Mouse (Mus musculus): ENCODE results near the gene Plagl1. TPM values are rescaled to one million over a fixed set of nuclear protein-coding genes. Genes with fewer than 3 reads are reported as not detected.

The Plagl1 gene
- polyA plus RNA-seq, 1 experiment from 2014 or later, result 98.9 TPM

DNA sequence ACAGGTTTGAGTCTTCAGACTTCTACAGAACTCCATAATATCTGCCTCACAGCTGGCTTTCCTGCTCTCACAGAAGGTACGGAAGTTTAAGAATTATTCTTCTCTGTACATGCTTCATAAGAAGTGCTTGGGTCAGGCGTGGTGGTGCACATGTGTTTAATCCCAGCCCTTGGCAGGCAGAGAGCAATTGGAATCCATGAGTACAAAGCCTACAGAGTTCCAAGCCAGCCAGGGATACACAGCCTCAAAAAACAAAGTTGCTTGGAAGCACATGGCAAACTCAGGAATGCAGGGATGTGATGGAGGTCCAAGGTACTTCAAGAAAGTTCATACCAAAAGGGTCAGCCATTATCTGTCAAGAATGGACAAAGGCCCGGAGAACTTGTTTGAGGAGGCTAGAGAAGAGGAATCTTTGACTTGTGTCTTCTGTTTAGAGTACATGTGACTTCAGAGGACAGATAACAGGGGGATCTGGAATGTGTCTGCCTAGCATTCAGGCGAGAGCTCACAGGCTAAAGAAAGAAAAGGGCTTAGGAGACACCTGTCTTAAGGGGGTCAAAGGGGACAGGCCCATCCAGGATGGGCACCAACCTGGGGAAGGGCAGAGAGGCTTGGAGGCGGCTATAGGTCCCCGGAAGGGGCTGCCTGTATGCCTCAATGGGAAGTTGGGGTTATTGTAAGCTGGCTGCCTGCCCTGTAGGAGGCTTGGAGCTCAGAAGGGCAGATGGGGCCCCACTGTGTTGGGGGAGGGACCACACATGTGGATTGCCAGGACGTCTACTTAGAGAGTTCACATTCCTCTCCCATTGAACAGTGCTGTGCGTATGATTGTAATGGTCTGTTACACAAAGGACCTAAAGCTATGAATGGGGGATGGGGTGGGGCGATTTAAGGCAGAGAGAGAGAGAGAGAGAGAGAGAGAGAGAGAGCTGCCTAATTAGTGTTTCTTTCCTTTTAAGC lies 56.7 kb downstream of the Plagl1 start:
- H3K27ac ChIP-seq (ENCODE audit: low read depth, low read length), result peak overlapping the region; percentile 37
- DNase-seq (ENCODE audit: low spot score) (peak; percentile 67), ATAC-seq (ENCODE audit: low FRiP score) (peak; percentile 83)
- H3K9ac ChIP-seq (ENCODE audit: low read depth, low read length), result no peak overlapping the region
- H3K36me3 ChIP-seq (ENCODE audit: control insufficient read depth, insufficient read depth, low read length), result no peaks in the 10 kb centered on the region
- no peak overlapping the region for H3K4me2 ChIP-seq (replicated peaks; ENCODE audit: low read depth, low read length)
- peaks cover 16% of the 10 kb centered on the region; the same call in 1 of the 2 replicates for H3K4me1 ChIP-seq (replicated peaks; ENCODE audit: control insufficient read depth, insufficient read depth, low read length)
- no peak overlapping the region for H3K4me3 ChIP-seq (ENCODE audit: low read depth, low read length)
- WGBS, result 28% methylated on average over 9 of the region's 9 CpGs
- H3K27me3 ChIP-seq (ENCODE audit: control insufficient read depth, insufficient read depth, low read length), result no peaks in the 10 kb centered on the region
- H3K9me3 ChIP-seq (ENCODE audit: control insufficient read depth, low read length), result no peaks in the 10 kb centered on the region

DNA sequence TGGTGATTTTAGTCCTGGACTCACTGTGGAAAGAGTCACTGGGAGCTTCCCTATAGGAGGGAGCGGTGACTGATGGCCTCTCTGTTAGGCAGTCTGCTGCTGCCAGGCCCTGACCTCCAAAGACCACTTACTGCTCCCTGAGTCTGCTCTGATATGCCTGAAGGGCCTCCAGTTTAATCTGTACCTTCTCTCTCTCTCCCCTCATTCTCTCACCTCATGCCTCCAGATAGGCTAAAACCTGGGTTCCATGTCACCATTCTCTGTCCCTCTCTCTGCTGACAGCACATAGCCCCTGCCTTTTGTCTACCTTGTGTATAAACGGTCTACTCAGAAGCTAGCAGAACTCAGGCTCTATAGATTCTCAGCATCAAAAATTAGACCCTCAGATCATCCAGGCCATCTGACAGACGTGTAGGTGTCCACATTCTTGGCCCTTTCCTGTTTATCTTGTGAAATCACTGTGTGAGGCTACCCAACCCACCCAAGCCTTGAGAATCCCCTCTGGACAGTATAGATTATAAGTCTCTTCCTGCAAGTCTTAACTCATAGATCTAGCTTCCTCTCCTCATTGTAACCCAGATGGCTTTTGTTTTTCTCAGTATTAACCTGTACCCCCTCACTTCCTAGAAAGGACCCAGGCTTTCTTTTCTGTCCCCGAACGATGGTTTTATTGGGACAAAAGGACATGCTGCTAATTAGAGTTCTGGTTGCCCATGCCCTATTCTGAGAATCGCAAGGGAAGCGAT lies 57.9 kb downstream of the Plagl1 start:
- H3K4me2 ChIP-seq (replicated peaks; ENCODE audit: low read depth, low read length), result no peak overlapping the region
- no peaks in the 10 kb centered on the region for H3K27me3 ChIP-seq (ENCODE audit: control insufficient read depth, insufficient read depth, low read length)
- peak; percentile 22 for DNase-seq (ENCODE audit: low spot score)
- ATAC-seq (ENCODE audit: low FRiP score), result no peak
- WGBS, result 35% methylated on average over 7 of the region's 7 CpGs
- no peaks in the 10 kb centered on the region for H3K36me3 ChIP-seq (ENCODE audit: control insufficient read depth, insufficient read depth, low read length)
- peak overlapping the region; percentile 68 for H3K27ac ChIP-seq (ENCODE audit: low read depth, low read length)
- H3K9ac ChIP-seq (ENCODE audit: low read depth, low read length), result no peak overlapping the region
- no peak overlapping the region for H3K4me3 ChIP-seq (ENCODE audit: low read depth, low read length)
- no peaks in the 10 kb centered on the region for H3K9me3 ChIP-seq (ENCODE audit: control insufficient read depth, low read length)
- H3K4me1 ChIP-seq (replicated peaks; ENCODE audit: control insufficient read depth, insufficient read depth, low read length), result peaks cover 16% of the 10 kb centered on the region; the same call in 1 of the 2 replicates

DNA sequence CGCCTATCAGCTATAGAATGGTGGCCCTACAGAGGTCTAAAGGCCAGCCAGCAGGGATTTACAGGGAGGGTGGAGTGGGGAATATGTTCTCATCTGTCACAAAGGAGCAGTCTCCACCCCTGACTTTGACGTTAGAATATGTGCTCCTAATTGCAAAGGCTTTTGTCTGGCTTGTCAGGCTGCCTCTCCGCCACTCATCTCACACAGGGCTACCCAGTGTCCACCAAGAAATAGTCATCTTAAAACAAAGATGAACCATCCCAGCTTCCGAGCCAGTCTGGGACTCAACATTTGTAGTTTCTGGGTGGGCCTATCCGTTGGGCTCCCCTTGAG lies 58.4 kb downstream of the Plagl1 start:
- 33% methylated on average over 5 of the region's 5 CpGs for WGBS
- H3K9me3 ChIP-seq (ENCODE audit: control insufficient read depth, low read length), result no peaks in the 10 kb centered on the region
- H3K27me3 ChIP-seq (ENCODE audit: control insufficient read depth, insufficient read depth, low read length), result no peaks in the 10 kb centered on the region
- H3K9ac ChIP-seq (ENCODE audit: low read depth, low read length), result no peak overlapping the region
- no peak overlapping the region for H3K4me2 ChIP-seq (replicated peaks; ENCODE audit: low read depth, low read length)
- ATAC-seq (ENCODE audit: low FRiP score) (peak; percentile 34; the same call in 1 of the 2 replicates), DNase-seq (ENCODE audit: low spot score) (peak; percentile 46)
- H3K4me3 ChIP-seq (ENCODE audit: low read depth, low read length), result no peak overlapping the region
- H3K4me1 ChIP-seq (replicated peaks; ENCODE audit: control insufficient read depth, insufficient read depth, low read length), result peaks cover 13% of the 10 kb centered on the region; the same call in 1 of the 2 replicates
- peak overlapping the region; percentile 68 for H3K27ac ChIP-seq (ENCODE audit: low read depth, low read length)
- H3K36me3 ChIP-seq (ENCODE audit: control insufficient read depth, insufficient read depth, low read length), result no peaks in the 10 kb centered on the region

DNA sequence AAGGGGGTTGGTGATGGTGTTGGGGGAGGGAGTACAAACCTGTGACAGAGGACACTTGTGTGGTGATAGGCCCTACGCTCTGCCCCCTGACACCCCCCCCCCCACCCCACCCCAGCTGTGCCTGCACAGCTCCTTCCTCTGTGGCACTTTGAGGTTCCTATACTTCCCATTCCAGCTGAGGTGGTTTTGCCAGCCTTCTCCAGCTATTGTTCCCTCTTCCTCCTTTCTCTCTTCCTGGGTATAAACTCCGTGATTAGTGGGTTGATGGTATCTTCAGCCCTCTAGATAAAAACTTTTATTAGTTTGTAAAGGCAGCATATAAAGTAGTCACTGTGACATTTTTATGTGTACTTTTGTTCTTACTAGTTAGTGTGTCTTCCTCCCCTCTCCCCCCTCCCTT lies 59.0 kb downstream of the Plagl1 start:
- Histone ChIP-seq H3K36me3 (ENCODE audit: control insufficient read depth, insufficient read depth, low read length) (no peaks in the 10 kb centered on the region), H3K27me3 (ENCODE audit: control insufficient read depth, insufficient read depth, low read length) (no peaks in the 10 kb centered on the region), H3K27ac (ENCODE audit: low read depth, low read length) (peak overlapping the region; percentile 68), H3K9me3 (ENCODE audit: control insufficient read depth, low read length) (no peaks in the 10 kb centered on the region), H3K4me3 (ENCODE audit: low read depth, low read length) (no peak overlapping the region), H3K9ac (ENCODE audit: low read depth, low read length) (no peak overlapping the region), H3K4me1 (replicated peaks; ENCODE audit: control insufficient read depth, insufficient read depth, low read length) (peaks cover 13% of the 10 kb centered on the region; the same call in 1 of the 2 replicates), H3K4me2 (replicated peaks; ENCODE audit: low read depth, low read length) (no peak overlapping the region)
- no peak for DNase-seq (ENCODE audit: low spot score)
- WGBS, result 21% methylated on average over 2 of the region's 2 CpGs
- ATAC-seq (ENCODE audit: low FRiP score), result peak; percentile 9; the same call in 1 of the 2 replicates

DNA sequence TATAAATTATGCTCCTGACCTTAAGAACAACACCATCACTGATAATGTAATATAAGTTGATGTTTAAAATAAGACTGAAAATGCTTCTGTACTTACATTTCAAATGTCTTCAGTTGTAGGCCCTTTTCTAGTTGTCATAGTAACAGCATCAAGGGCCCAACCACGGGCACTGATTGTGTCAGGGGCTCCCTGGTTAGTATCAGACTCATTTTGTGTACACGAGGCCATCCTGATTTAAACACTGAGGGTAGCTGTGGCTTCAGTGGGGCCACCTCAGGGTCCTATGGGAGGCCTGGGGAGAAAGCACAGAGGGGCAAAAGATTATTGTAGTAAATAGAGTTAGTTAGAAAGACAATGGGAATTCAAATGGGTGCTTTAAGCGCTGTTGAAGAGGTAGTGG lies 65.5 kb downstream of the Plagl1 start:
- H3K9me3 ChIP-seq (ENCODE audit: control insufficient read depth, low read length), result no peaks in the 10 kb centered on the region
- no peak overlapping the region for H3K9ac ChIP-seq (ENCODE audit: low read depth, low read length)
- H3K4me1 ChIP-seq (replicated peaks; ENCODE audit: control insufficient read depth, insufficient read depth, low read length), result no peaks in the 10 kb centered on the region
- H3K4me3 ChIP-seq (ENCODE audit: low read depth, low read length), result no peak overlapping the region
- no peak overlapping the region for H3K4me2 ChIP-seq (replicated peaks; ENCODE audit: low read depth, low read length)
- H3K36me3 ChIP-seq (ENCODE audit: control insufficient read depth, insufficient read depth, low read length), result no peaks in the 10 kb centered on the region
- no peak for ATAC-seq (ENCODE audit: low FRiP score)
- no peak for DNase-seq (ENCODE audit: low spot score)
- H3K27me3 ChIP-seq (ENCODE audit: control insufficient read depth, insufficient read depth, low read length), result no peaks in the 10 kb centered on the region
- 63% methylated on average over 3 of the region's 3 CpGs for WGBS
- H3K27ac ChIP-seq (ENCODE audit: low read depth, low read length), result no peak overlapping the region

DNA sequence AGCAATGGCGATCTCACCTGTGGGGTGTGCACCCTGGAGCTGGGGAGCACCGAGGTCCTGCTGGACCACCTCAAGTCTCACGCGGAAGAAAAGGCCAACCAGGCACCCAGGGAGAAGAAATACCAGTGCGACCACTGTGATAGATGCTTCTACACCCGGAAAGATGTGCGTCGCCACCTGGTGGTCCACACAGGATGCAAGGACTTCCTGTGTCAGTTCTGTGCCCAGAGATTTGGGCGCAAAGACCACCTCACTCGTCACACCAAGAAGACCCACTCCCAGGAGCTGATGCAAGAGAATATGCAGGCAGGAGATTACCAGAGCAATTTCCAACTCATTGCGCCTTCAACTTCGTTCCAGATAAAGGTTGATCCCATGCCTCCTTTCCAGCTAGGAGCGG lies 67.0 kb downstream of the Plagl1 start:
- ATAC-seq (ENCODE audit: low FRiP score), result no peak; the same call in 1 of the 2 replicates
- no peak overlapping the region for H3K4me3 ChIP-seq (ENCODE audit: low read depth, low read length)
- no peaks in the 10 kb centered on the region for H3K4me1 ChIP-seq (replicated peaks; ENCODE audit: control insufficient read depth, insufficient read depth, low read length)
- 78% methylated on average over 13 of the region's 13 CpGs for WGBS
- no peaks in the 10 kb centered on the region for H3K27me3 ChIP-seq (ENCODE audit: control insufficient read depth, insufficient read depth, low read length)
- H3K9ac ChIP-seq (ENCODE audit: low read depth, low read length), result no peak overlapping the region
- H3K9me3 ChIP-seq (ENCODE audit: control insufficient read depth, low read length), result no peaks in the 10 kb centered on the region
- DNase-seq (ENCODE audit: low spot score), result peak; percentile 41
- no peak overlapping the region for H3K4me2 ChIP-seq (replicated peaks; ENCODE audit: low read depth, low read length)
- H3K27ac ChIP-seq (ENCODE audit: low read depth, low read length), result no peak overlapping the region
- no peaks in the 10 kb centered on the region for H3K36me3 ChIP-seq (ENCODE audit: control insufficient read depth, insufficient read depth, low read length)

DNA sequence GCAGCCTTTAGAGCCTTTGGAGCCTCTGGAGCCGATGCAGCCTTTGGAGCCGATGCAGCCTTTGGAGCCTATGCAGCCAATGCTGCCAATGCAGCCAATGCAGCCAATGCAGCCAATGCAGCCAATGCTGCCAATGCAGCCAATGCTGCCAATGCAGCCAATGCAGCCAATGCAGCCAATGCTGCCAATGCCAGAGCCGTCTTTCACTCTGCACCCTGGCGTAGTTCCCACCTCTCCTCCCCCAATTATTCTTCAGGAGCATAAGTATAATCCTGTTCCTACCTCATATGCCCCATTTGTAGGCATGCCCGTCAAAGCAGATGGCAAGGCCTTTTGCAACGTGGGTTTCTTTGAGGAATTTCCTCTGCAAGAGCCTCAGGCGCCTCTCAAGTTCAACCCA lies 67.6 kb downstream of the Plagl1 start:
- H3K4me1 ChIP-seq (replicated peaks; ENCODE audit: control insufficient read depth, insufficient read depth, low read length), result no peaks in the 10 kb centered on the region
- no peak overlapping the region for H3K4me2 ChIP-seq (replicated peaks; ENCODE audit: low read depth, low read length)
- WGBS, result 92% methylated on average over 7 of the region's 7 CpGs
- no peaks in the 10 kb centered on the region for H3K9me3 ChIP-seq (ENCODE audit: control insufficient read depth, low read length)
- H3K27me3 ChIP-seq (ENCODE audit: control insufficient read depth, insufficient read depth, low read length), result no peaks in the 10 kb centered on the region
- DNase-seq (ENCODE audit: low spot score) (no peak), ATAC-seq (ENCODE audit: low FRiP score) (no peak)
- no peak overlapping the region for H3K9ac ChIP-seq (ENCODE audit: low read depth, low read length)
- H3K36me3 ChIP-seq (ENCODE audit: control insufficient read depth, insufficient read depth, low read length), result no peaks in the 10 kb centered on the region
- no peak overlapping the region for H3K4me3 ChIP-seq (ENCODE audit: low read depth, low read length)
- H3K27ac ChIP-seq (ENCODE audit: low read depth, low read length), result no peak overlapping the region

DNA sequence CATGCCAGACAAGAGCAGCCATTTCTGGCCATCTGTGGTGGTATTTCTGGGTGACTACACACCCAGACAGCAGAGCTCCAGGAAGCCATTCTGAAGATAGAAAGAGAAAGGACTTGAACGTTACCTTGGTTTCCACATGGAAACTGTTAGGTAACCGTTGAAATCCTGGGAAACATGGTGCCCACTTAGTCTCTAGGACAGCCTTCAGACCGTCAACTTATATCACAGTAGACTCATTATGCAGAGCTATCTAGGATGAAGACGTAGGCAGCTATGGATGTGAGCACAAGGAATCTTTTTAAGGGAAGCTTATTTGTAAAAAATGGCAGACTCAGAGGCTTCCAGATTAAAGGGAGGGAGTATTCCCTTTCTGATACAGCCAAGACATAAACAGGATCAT lies 73.5 kb downstream of the Plagl1 start:
- 94% methylated on average over 4 of the region's 4 CpGs for WGBS

More for the DNA sequence above, 73.5 kb downstream of the Plagl1 start:
- Histone ChIP-seq H3K27ac (ENCODE audit: low read depth, low read length) (no peak overlapping the region), H3K9me3 (ENCODE audit: control insufficient read depth, low read length) (no peaks in the 10 kb centered on the region), H3K4me3 (ENCODE audit: low read depth, low read length) (no peak overlapping the region), H3K9ac (ENCODE audit: low read depth, low read length) (no peak overlapping the region), H3K27me3 (ENCODE audit: control insufficient read depth, insufficient read depth, low read length) (no peaks in the 10 kb centered on the region), H3K4me2 (replicated peaks; ENCODE audit: low read depth, low read length) (no peak overlapping the region), H3K36me3 (ENCODE audit: control insufficient read depth, insufficient read depth, low read length) (no peaks in the 10 kb centered on the region), H3K4me1 (replicated peaks; ENCODE audit: control insufficient read depth, insufficient read depth, low read length) (no peaks in the 10 kb centered on the region)
- ATAC-seq (ENCODE audit: low FRiP score) (no peak), DNase-seq (ENCODE audit: low spot score) (no peak)
